Mouse (Mus musculus): ENCODE measurements around the gene Cox17. TPM values are rescaled to one million over a fixed set of nuclear protein-coding genes. Genes with fewer than 3 reads are reported as not detected.

Cox17 gene
- polyA plus RNA-seq, 1 experiment from 2014 or later: 124 TPM

DNA sequence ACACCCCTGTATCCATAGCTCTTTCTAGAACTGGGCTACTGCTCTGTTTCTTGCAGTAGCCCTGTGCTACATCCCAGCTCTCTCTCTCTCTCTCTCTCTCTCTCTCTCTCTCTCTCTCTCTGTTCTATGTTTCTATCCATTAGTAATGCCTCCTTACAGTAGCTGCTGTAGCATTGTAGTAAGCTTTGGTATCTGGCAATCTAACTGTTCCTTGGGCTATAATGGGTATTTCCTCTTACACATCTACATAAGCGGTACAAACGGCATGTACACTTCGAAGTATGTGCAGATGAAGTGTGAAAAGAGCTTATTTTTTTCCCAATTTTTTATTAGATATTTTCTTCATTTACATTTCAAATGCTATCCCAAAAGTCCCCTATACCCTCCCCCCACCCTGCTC lies 33.1 kb downstream of the Cox17 start:
- H3K4me1 ChIP-seq: peaks cover 18% of the 10 kb centered on the region
- 91% methylated on average over 3 of the region's 3 CpGs for WGBS
- H3K27ac ChIP-seq (replicated peaks): no peak overlapping the region
- no peaks in the 10 kb centered on the region for H3K36me3 ChIP-seq
- H3K4me2 ChIP-seq (replicated peaks): no peak overlapping the region
- no peaks in the 10 kb centered on the region for H3K27me3 ChIP-seq
- no peak overlapping the region for H3K9ac ChIP-seq
- no peak overlapping the region for H3K4me3 ChIP-seq (replicated peaks)
- no peak for ATAC-seq (ENCODE audit: insufficient number of reproducible peaks, low FRiP score, low TSS enrichment, low read depth)
- H3K9me3 ChIP-seq (replicated peaks): no peaks in the 10 kb centered on the region

DNA sequence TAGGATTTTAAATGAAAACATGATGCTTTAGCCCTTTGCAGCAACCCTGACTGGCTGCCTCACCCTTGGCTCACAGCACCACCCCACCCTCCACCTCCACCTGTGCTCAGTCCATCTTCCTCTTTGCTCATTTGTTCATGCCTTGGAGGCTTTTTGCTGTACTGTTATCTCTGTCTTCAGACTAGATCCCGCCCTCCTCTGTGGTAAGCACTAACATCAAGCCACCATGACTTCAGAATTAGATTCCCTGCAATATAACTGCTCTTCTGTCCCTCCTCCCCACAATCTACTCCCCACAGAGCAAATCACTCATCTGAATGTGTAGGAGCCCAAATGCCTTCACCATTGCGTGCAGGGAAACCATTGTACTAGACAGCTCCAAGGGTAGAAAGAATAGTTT lies 36.9 kb downstream of the Cox17 start:
- Histone ChIP-seq H3K4me2 (replicated peaks) (no peak overlapping the region), H3K4me3 (replicated peaks) (no peak overlapping the region), H3K9me3 (replicated peaks) (no peaks in the 10 kb centered on the region), H3K27me3 (no peaks in the 10 kb centered on the region), H3K9ac (no peak overlapping the region), H3K27ac (replicated peaks) (no peak overlapping the region), H3K4me1 (no peaks in the 10 kb centered on the region), H3K36me3 (no peaks in the 10 kb centered on the region)
- no peak for ATAC-seq (ENCODE audit: insufficient number of reproducible peaks, low FRiP score, low TSS enrichment, low read depth)
- WGBS: 86% methylated on average over 2 of the region's 2 CpGs

DNA sequence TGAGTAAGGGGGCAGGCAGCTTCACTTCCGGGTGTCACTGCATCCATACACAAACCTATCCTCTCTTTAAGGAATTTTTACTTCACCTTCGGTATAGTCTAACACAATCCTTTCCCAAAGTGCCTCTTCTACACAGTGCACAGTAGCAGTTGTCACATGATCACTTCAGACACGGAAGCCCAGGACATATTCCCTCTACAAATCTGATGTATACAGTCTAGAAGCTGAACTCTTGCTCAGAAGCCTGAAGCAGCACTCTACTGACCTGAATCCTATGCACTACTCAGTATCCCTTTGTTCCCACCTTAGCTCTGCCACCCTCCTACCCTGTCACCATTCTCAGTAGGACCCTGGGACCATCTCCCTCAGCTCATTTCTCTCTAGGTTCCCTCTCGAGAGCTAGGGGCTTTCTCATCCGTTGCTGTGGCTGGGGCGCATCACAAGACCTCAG lies 38.4 kb downstream of the Cox17 start:
- WGBS: 78% methylated on average over 6 of the region's 6 CpGs

DNA sequence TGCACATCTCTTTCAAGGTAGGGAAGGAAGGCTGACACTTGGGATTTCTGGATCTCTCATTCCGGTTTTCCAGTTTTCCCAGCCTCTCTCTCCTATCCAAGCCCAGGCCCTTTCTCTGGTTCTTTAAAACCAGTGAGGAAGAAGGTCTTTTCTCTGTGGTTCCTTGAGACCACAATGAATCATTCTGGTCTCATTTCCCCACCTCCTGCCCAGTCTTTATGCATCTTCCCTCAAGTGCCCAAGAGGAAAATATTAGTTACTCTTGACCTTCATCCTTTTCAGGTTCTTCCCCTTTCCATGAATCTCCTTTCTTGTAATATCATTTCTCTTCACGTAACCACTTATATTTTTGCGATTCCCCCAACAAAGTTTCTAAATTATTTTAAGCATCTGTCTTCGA lies 38.9 kb downstream of the Cox17 start:
- H3K4me3 ChIP-seq (replicated peaks): no peak overlapping the region
- H3K4me2 ChIP-seq (replicated peaks): no peak overlapping the region
- H3K36me3 ChIP-seq: no peaks in the 10 kb centered on the region
- no peaks in the 10 kb centered on the region for H3K9me3 ChIP-seq (replicated peaks)
- H3K9ac ChIP-seq: no peak overlapping the region
- 88% methylated on average over 4 of the region's 4 CpGs for WGBS
- H3K4me1 ChIP-seq: no peaks in the 10 kb centered on the region
- ATAC-seq (ENCODE audit: insufficient number of reproducible peaks, low FRiP score, low TSS enrichment, low read depth): no peak
- H3K27me3 ChIP-seq: no peaks in the 10 kb centered on the region
- H3K27ac ChIP-seq (replicated peaks): no peak overlapping the region

More for the DNA sequence above, 38.4 kb downstream of the Cox17 start:
- Histone ChIP-seq H3K4me1 (no peaks in the 10 kb centered on the region), H3K4me2 (replicated peaks) (no peak overlapping the region), H3K27ac (replicated peaks) (no peak overlapping the region), H3K9ac (no peak overlapping the region), H3K4me3 (replicated peaks) (no peak overlapping the region), H3K9me3 (replicated peaks) (no peaks in the 10 kb centered on the region), H3K27me3 (no peaks in the 10 kb centered on the region), H3K36me3 (no peaks in the 10 kb centered on the region)
- ATAC-seq (ENCODE audit: insufficient number of reproducible peaks, low FRiP score, low TSS enrichment, low read depth): no peak

DNA sequence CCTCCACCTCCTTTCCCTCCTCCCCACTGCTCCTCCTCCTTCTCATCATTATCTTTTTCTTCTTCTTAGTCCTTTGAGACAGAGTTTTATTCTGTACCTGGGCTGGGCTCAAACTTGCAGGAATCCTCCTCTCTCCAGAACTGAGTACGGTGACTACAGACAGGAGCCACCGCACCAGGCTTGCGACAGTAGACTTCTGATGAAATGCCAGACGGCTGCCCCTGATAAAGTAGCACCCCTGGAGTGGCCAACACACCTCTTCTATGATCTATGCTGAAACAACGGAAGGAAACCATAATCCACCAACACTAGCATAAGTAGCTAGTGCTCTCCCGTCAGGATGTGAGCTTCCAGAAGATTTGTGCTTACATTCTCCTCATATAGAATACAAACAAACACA lies 40.6 kb downstream of the Cox17 start:
- H3K4me2 ChIP-seq (replicated peaks): no peak overlapping the region
- ATAC-seq (ENCODE audit: insufficient number of reproducible peaks, low FRiP score, low TSS enrichment, low read depth): no peak
- H3K4me1 ChIP-seq: no peaks in the 10 kb centered on the region
- no peaks in the 10 kb centered on the region for H3K9me3 ChIP-seq (replicated peaks)
- WGBS: 87% methylated on average over 6 of the region's 6 CpGs
- H3K4me3 ChIP-seq (replicated peaks): no peak overlapping the region
- no peak overlapping the region for H3K9ac ChIP-seq
- H3K27ac ChIP-seq (replicated peaks): no peak overlapping the region
- H3K27me3 ChIP-seq: no peaks in the 10 kb centered on the region
- no peaks in the 10 kb centered on the region for H3K36me3 ChIP-seq

DNA sequence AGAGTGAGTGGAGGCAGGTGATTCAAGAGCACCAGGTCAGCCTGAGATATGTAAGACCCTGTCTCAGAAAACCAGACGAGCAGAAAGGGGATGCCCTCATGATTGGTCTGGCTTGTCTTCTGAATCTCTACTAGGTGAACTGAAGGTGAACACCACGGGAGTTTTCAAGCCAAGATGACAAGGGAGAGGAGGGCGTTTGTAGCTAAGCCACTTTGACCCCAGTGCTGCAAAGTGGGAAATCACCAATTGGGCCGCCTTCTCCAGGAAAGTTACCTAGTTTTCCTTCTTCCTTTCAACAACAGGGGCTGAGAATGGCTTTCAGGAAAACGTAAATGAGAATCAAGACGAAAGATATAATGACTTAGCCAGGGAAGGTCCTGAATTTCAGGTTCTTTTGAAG lies 42.0 kb downstream of the Cox17 start:
- H3K9me3 ChIP-seq (replicated peaks): no peaks in the 10 kb centered on the region
- ATAC-seq (ENCODE audit: insufficient number of reproducible peaks, low FRiP score, low TSS enrichment, low read depth): no peak
- no peak overlapping the region for H3K4me3 ChIP-seq (replicated peaks)
- WGBS: 73% methylated on average over 6 of the region's 6 CpGs
- no peak overlapping the region for H3K4me2 ChIP-seq (replicated peaks)
- H3K27me3 ChIP-seq: no peaks in the 10 kb centered on the region
- H3K27ac ChIP-seq (replicated peaks): no peak overlapping the region
- H3K9ac ChIP-seq: no peak overlapping the region
- no peaks in the 10 kb centered on the region for H3K36me3 ChIP-seq
- no peaks in the 10 kb centered on the region for H3K4me1 ChIP-seq

DNA sequence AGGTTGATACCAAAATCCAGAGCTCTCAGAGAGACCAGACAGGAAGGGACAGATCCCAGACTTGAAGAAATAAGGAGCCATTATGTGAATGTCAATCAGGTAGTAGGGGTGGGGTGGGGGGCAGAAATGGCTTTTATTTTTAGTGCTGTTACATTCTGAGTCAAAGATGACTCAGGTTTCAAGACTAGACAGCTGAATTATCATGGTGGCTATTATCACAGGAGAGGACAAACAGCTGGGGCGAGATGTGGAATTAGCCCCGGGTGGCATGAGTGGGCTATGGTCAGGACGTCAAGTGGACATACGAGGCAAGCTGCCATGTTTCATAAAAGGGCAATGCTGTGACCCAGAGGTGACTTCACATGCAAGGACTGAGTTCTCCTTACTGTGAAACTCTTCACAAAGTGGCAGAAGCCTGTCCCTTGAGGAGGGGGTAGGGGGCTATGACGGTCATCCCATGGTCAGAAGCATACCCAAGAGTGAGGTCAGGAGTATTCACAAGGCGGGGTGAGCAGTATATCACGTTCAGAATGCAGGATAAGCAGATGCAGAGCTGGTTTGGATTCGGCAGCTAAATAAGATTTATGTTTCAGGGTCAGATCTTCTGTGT lies 42.6 kb downstream of the Cox17 start:
- Histone ChIP-seq H3K27me3 (no peaks in the 10 kb centered on the region), H3K4me2 (replicated peaks) (no peak overlapping the region), H3K36me3 (no peaks in the 10 kb centered on the region), H3K4me3 (replicated peaks) (no peak overlapping the region), H3K27ac (replicated peaks) (no peak overlapping the region), H3K9ac (no peak overlapping the region), H3K4me1 (no peaks in the 10 kb centered on the region), H3K9me3 (replicated peaks) (no peaks in the 10 kb centered on the region)
- WGBS: 71% methylated on average over 8 of the region's 8 CpGs
- no peak for ATAC-seq (ENCODE audit: insufficient number of reproducible peaks, low FRiP score, low TSS enrichment, low read depth)

DNA sequence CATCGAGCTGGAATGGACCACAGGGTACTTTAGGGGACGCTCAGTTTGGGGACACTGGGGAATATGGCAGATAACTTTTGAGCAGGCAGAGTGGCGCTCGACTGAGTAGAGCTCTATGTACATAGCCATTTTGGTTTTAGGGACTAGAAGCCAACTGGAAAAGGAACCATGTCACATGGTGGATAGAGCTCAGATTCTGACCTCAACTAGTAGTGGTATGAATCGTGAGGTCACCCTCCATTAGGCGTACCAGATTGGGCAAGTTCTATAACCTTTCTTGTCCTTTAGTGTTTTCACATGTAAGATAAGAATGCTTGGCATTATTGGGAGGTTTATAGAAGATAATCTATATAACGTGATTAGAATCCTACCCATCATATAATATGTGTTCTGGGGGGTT lies 43.5 kb downstream of the Cox17 start:
- no peaks in the 10 kb centered on the region for H3K36me3 ChIP-seq
- WGBS: 83% methylated on average over 7 of the region's 7 CpGs
- H3K9me3 ChIP-seq (replicated peaks): no peaks in the 10 kb centered on the region
- no peak overlapping the region for H3K4me3 ChIP-seq (replicated peaks)
- no peaks in the 10 kb centered on the region for H3K4me1 ChIP-seq
- no peak overlapping the region for H3K27ac ChIP-seq (replicated peaks)
- no peak overlapping the region for H3K9ac ChIP-seq
- ATAC-seq (ENCODE audit: insufficient number of reproducible peaks, low FRiP score, low TSS enrichment, low read depth): no peak
- H3K27me3 ChIP-seq: no peaks in the 10 kb centered on the region
- H3K4me2 ChIP-seq (replicated peaks): no peak overlapping the region

DNA sequence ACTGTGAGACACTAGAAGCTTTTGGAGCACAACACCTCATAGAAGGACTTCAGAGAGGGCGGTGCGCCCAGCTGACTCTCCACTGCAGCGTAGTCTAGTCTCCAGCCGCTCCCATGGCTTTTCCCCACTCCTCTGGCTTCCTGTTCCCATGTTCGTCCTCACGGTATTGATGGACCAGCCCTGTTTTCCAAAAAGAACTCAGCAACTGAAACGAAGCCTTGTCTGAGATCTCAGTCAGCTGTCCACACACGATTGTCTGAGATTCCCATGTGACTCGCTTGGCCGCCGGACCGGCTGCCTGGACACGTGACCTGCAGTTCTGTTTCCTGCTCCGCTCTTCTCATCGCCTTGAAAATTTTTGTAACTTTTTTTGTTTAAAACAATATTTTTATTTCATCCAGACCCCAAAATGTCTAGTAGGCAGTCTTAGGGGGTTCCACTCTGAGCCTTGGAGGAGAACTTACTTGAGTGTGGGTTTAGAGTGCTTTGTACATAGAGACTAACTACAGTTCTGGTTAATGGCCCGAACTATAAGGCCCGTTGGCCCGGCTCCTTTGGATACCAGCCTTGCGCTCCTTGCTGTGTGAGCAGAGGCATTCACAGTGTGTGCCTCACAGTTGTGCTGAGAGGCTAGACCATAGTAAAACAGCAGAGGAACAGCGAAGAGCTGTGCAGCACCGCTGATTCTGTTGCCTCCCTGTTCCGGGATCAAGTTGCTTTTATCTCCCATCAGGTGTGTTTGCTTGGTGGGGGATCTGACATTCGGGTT lies 45.5 kb downstream of the Cox17 start:
- H3K27me3 ChIP-seq: no peaks in the 10 kb centered on the region
- no peak overlapping the region for H3K9ac ChIP-seq
- H3K36me3 ChIP-seq: no peaks in the 10 kb centered on the region
- no peak overlapping the region for H3K4me2 ChIP-seq (replicated peaks)
- H3K4me3 ChIP-seq (replicated peaks): no peak overlapping the region
- no peak for ATAC-seq (ENCODE audit: insufficient number of reproducible peaks, low FRiP score, low TSS enrichment, low read depth)
- H3K27ac ChIP-seq (replicated peaks): no peak overlapping the region
- 73% methylated on average over 23 of the region's 23 CpGs for WGBS
- no peaks in the 10 kb centered on the region for H3K9me3 ChIP-seq (replicated peaks)
- peaks cover 6% of the 10 kb centered on the region for H3K4me1 ChIP-seq

DNA sequence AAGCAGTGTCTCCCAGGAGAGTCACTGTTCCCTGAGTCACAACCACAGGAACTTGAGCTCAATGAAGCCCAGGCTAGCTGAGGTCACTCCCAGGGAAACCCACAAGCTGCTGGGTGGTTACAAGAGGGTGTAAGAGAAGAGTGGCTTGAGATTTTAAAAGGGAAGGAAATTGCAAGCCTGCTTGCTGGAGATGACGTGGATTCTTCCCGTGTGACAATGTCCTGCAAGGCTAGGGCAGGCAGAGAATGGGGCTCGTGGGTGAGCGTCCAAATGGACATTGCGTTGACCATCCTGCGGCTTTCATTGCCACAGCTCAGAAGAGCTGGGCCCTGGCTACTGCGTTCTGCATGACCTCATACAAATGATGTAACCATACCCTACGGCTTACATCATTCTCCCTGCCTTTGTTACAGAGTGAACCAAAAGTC lies 47.4 kb downstream of the Cox17 start:
- Histone ChIP-seq H3K9me3 (replicated peaks) (no peaks in the 10 kb centered on the region), H3K4me3 (replicated peaks) (no peak overlapping the region), H3K27ac (replicated peaks) (no peak overlapping the region), H3K27me3 (no peaks in the 10 kb centered on the region), H3K4me1 (peaks cover 8% of the 10 kb centered on the region), H3K9ac (no peak overlapping the region), H3K4me2 (replicated peaks) (no peak overlapping the region), H3K36me3 (no peaks in the 10 kb centered on the region)
- 84% methylated on average over 8 of the region's 8 CpGs for WGBS
- no peak for ATAC-seq (ENCODE audit: insufficient number of reproducible peaks, low FRiP score, low TSS enrichment, low read depth)

DNA sequence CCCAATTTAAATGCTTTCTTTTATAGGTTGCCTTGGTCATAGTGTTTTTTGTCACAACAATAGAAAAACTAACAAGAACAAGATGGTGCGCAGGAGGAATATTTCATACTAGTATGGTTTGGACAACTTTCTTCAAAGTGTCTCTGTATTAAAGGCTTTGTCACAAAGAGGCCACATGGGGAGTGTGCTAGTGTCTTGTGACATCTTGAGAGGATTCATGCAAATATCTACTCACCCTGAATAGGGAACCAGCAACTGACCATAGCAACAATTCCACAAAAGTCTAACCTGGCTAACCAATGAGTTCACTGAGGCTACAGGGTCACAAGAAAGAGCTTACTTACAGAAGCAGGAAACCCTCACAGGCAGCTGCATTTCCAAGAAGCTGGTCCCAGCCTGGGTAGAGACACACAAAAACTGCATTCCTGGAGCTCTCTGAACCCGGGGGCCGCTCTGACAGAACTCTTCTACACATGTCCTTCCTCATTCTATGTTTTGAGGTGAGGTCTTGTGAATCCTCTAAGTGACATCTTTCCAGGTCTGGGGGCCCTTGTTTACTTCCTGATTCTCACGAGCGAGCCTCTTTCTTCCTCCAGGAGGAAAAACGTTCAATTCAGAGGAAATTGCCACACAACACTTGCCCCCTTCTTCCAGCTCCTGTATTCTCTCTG lies 48.4 kb downstream of the Cox17 start:
- H3K4me1 ChIP-seq: peaks cover 18% of the 10 kb centered on the region
- no peaks in the 10 kb centered on the region for H3K27me3 ChIP-seq
- no peaks in the 10 kb centered on the region for H3K36me3 ChIP-seq
- no peak for ATAC-seq (ENCODE audit: insufficient number of reproducible peaks, low FRiP score, low TSS enrichment, low read depth)
- no peak overlapping the region for H3K4me2 ChIP-seq (replicated peaks)
- H3K9me3 ChIP-seq (replicated peaks): no peaks in the 10 kb centered on the region
- H3K9ac ChIP-seq: no peak overlapping the region
- WGBS: 57% methylated on average over 6 of the region's 6 CpGs
- no peak overlapping the region for H3K27ac ChIP-seq (replicated peaks)
- no peak overlapping the region for H3K4me3 ChIP-seq (replicated peaks)
